Mouse (Mus musculus) embryonic facial prominence, embryonic 10.5 days (tissue): ENCODE data around the gene Wnt6. TPM values are rescaled to one million over a fixed set of nuclear protein-coding genes. Genes with fewer than 3 reads are reported as not detected.

Experiments used
- DNase-seq: peaks from one replicate; pipeline ENCODE4 v3.0.0-alpha.2; 2017; ENCODE audit warnings: low spot score
- H3K27ac ChIP-seq: fragments of 300-500 bp; sonication (generic); replicated peaks from 2 replicates; pipeline ENCODE4 v1.5.1; 2016; ENCODE audit warnings: mild to moderate bottlenecking
- H3K27me3 ChIP-seq: fragments of 300-500 bp; sonication (generic); replicated peaks from 2 replicates; pipeline ENCODE4 v1.6.1; 2016; ENCODE audit warnings: low read depth, mild to moderate bottlenecking; ENCODE audit not compliant: poor library complexity, severe bottlenecking
- H3K36me3 ChIP-seq: fragments of 300-500 bp; sonication (generic); replicated peaks from 2 replicates; pipeline ENCODE4 v1.6.1; 2016; ENCODE audit warnings: mild to moderate bottlenecking, moderate library complexity
- H3K4me1 ChIP-seq: fragments of 300-500 bp; sonication (generic); 2 replicates; pipeline ENCODE4 v1.6.1; 2016
- H3K4me3 ChIP-seq: fragments of 300-500 bp; sonication (generic); 2 replicates; pipeline ENCODE4 v1.5.1; 2016; ENCODE audit warnings: mild to moderate bottlenecking, moderate library complexity
- H3K9me3 ChIP-seq: fragments of 300-500 bp; sonication (generic); 2 replicates; pipeline ENCODE4 v1.6.1; 2016; ENCODE audit warnings: mild to moderate bottlenecking
- WGBS: fragments of 180-500 bp; shearing (Covaris S2); methylation state at CpG from one replicate; pipeline ENCODE4 v1.1.7; 2016; 5-methylcytosine and 5-hydroxymethylcytosine counted together
- polyA plus RNA-seq: library from polyadenylated mRNA; unstranded; fragments of >200 nt; fragmentation: Nextera tagmentation; extraction: Ambion mirVana; gene quantifications from 2 replicates; pipeline ENCODE4 v1.2.1, GENCODE M21; 2016

The Wnt6 gene
- 26.5 and 26.6 TPM in 2 replicates for polyA plus RNA-seq

- peak within 1 kb of the TSS; percentile 66 for H3K4me3 ChIP-seq
- H3K9me3 ChIP-seq, result no peaks in the 10 kb centered on the region
- no peak for DNase-seq
- peak within 1 kb of the TSS; percentile 72 for H3K27ac ChIP-seq
- H3K4me1 ChIP-seq, result peaks cover 61% of the 10 kb centered on the region
- WGBS, result 9% methylated on average over 7 of the region's 8 CpGs
- no peaks in the 10 kb centered on the region for H3K36me3 ChIP-seq
- peaks cover 100% of the 10 kb centered on the region for H3K27me3 ChIP-seq
Measured at GRCm38 (mm10) chr1:74771845-74771930, at the start of gene Wnt6. Wnt6 (plus strand) TSS chr1:74771892.

GRCm38 (mm10) chr1:74723748-74724147 is 47.9 kb upstream of the Wnt6 start:
- no peaks in the 10 kb centered on the region for H3K27me3 ChIP-seq
- no peaks in the 10 kb centered on the region for H3K9me3 ChIP-seq
- H3K4me3 ChIP-seq, result no peak overlapping the region
- 74% methylated on average over 2 of the region's 2 CpGs for WGBS
- peaks cover 19% of the 10 kb centered on the region for H3K4me1 ChIP-seq
- DNase-seq, result peak; percentile 42
- H3K27ac ChIP-seq, result no peak overlapping the region
- no peaks in the 10 kb centered on the region for H3K36me3 ChIP-seq

- DNase-seq, result no peak
- no peak overlapping the region for H3K4me3 ChIP-seq
- WGBS, result 81% methylated on average over 5 of the region's 5 CpGs
Measured at GRCm38 (mm10) chr1:74726114-74726513, 45.6 kb upstream of the Wnt6 start.

GRCm38 (mm10) chr1:74726674-74727073 is 45.0 kb upstream of the Wnt6 start:
- Histone ChIP-seq H3K4me1 (peaks cover 8% of the 10 kb centered on the region; the same call in 1 of the 2 replicates), H3K4me3 (no peak overlapping the region), H3K9me3 (no peaks in the 10 kb centered on the region), H3K36me3 (no peaks in the 10 kb centered on the region), H3K27ac (no peak overlapping the region), H3K27me3 (no peaks in the 10 kb centered on the region)
- 77% methylated on average over 5 of the region's 5 CpGs for WGBS
- no peak for DNase-seq

More at GRCm38 (mm10) chr1:74726114-74726513, 45.6 kb upstream of the Wnt6 start:
- peaks cover 10% of the 10 kb centered on the region; the same call in 1 of the 2 replicates for H3K4me1 ChIP-seq
- no peaks in the 10 kb centered on the region for H3K36me3 ChIP-seq
- H3K27me3 ChIP-seq, result no peaks in the 10 kb centered on the region
- H3K27ac ChIP-seq, result no peak overlapping the region
- H3K9me3 ChIP-seq, result no peaks in the 10 kb centered on the region

- Histone ChIP-seq H3K27me3 (no peaks in the 10 kb centered on the region), H3K27ac (no peak overlapping the region), H3K4me3 (no peak overlapping the region), H3K4me1 (peaks cover 7% of the 10 kb centered on the region; the same call in 1 of the 2 replicates), H3K36me3 (no peaks in the 10 kb centered on the region), H3K9me3 (no peaks in the 10 kb centered on the region)
- 76% methylated on average over 8 of the region's 8 CpGs for WGBS
- DNase-seq, result no peak
Measured at GRCm38 (mm10) chr1:74728446-74728845, 43.2 kb upstream of the Wnt6 start.

- 89% methylated on average over 12 of the region's 12 CpGs for WGBS
- no peak overlapping the region for H3K4me3 ChIP-seq
- peaks cover 20% of the 10 kb centered on the region; the same call in 1 of the 2 replicates for H3K36me3 ChIP-seq
- no peak overlapping the region for H3K27ac ChIP-seq
- DNase-seq, result no peak
- no peaks in the 10 kb centered on the region for H3K27me3 ChIP-seq
- peaks cover 3% of the 10 kb centered on the region; the same call in 1 of the 2 replicates for H3K4me1 ChIP-seq
- no peaks in the 10 kb centered on the region for H3K9me3 ChIP-seq
Measured at GRCm38 (mm10) chr1:74736977-74737376, 34.7 kb upstream of the Wnt6 start.

- H3K4me3 ChIP-seq, result no peak overlapping the region
- WGBS, result 93% methylated on average over 7 of the region's 7 CpGs
- no peaks in the 10 kb centered on the region for H3K9me3 ChIP-seq
- H3K4me1 ChIP-seq, result peaks cover 3% of the 10 kb centered on the region; the same call in 1 of the 2 replicates
- no peak overlapping the region for H3K27ac ChIP-seq
- H3K27me3 ChIP-seq, result no peaks in the 10 kb centered on the region
- peaks cover 20% of the 10 kb centered on the region; the same call in 1 of the 2 replicates for H3K36me3 ChIP-seq
- DNase-seq, result no peak
Measured at GRCm38 (mm10) chr1:74737500-74737899, 34.2 kb upstream of the Wnt6 start.

- H3K4me3 ChIP-seq, result no peak overlapping the region
- DNase-seq, result no peak
- no peak overlapping the region for H3K27ac ChIP-seq
- peaks cover 18% of the 10 kb centered on the region; the same call in 1 of the 2 replicates for H3K36me3 ChIP-seq
- H3K27me3 ChIP-seq, result no peaks in the 10 kb centered on the region; the same call in 1 of the 2 replicates
- H3K9me3 ChIP-seq, result no peaks in the 10 kb centered on the region
- H3K4me1 ChIP-seq, result no peaks in the 10 kb centered on the region
- 82% methylated on average over 7 of the region's 7 CpGs for WGBS
Measured at GRCm38 (mm10) chr1:74740846-74741245, 30.8 kb upstream of the Wnt6 start.

- Histone ChIP-seq H3K4me1 (peaks cover 11% of the 10 kb centered on the region), H3K4me3 (no peak overlapping the region), H3K27ac (no peak overlapping the region), H3K27me3 (peaks cover 50% of the 10 kb centered on the region), H3K9me3 (no peaks in the 10 kb centered on the region), H3K36me3 (no peaks in the 10 kb centered on the region)
- WGBS, result 72% methylated on average over 5 of the region's 5 CpGs
- no peak for DNase-seq
Measured at GRCm38 (mm10) chr1:74747335-74747734, 24.4 kb upstream of the Wnt6 start.

- 11% methylated on average over 30 of the region's 30 CpGs for WGBS
- Histone ChIP-seq H3K27me3 (peaks cover 50% of the 10 kb centered on the region), H3K9me3 (no peaks in the 10 kb centered on the region), H3K36me3 (no peaks in the 10 kb centered on the region), H3K4me1 (peaks cover 15% of the 10 kb centered on the region), H3K4me3 (peak within 1 kb of the TSS; percentile 48), H3K27ac (no peak within 1 kb of the TSS)
- DNase-seq, result peak; percentile 64
Measured at GRCm38 (mm10) chr1:74748643-74749271, 22.9 kb upstream of the Wnt6 start, which contains the start of gene Prkag3. Prkag3 (minus strand) TSS chr1:74749221.

GRCm38 (mm10) chr1:74749301-74749700 is 22.4 kb upstream of the Wnt6 start:
- H3K36me3 ChIP-seq, result no peaks in the 10 kb centered on the region
- H3K9me3 ChIP-seq, result no peaks in the 10 kb centered on the region
- 73% methylated on average over 7 of the region's 7 CpGs for WGBS
- H3K27ac ChIP-seq, result no peak overlapping the region
- H3K4me1 ChIP-seq, result peaks cover 20% of the 10 kb centered on the region
- DNase-seq, result no peak
- no peak overlapping the region for H3K4me3 ChIP-seq
- H3K27me3 ChIP-seq, result peaks cover 50% of the 10 kb centered on the region

GRCm38 (mm10) chr1:74750683-74751082 is 21.0 kb upstream of the Wnt6 start:
- no peak overlapping the region for H3K4me3 ChIP-seq
- no peaks in the 10 kb centered on the region for H3K36me3 ChIP-seq
- 81% methylated on average over 4 of the region's 4 CpGs for WGBS
- H3K27ac ChIP-seq, result no peak overlapping the region
- DNase-seq, result no peak
- H3K9me3 ChIP-seq, result no peaks in the 10 kb centered on the region
- peaks cover 50% of the 10 kb centered on the region for H3K27me3 ChIP-seq
- peaks cover 25% of the 10 kb centered on the region for H3K4me1 ChIP-seq

GRCm38 (mm10) chr1:74752150-74752549 is 19.5 kb upstream of the Wnt6 start:
- no peak for DNase-seq

More at GRCm38 (mm10) chr1:74752150-74752549, 19.5 kb upstream of the Wnt6 start:
- Histone ChIP-seq H3K4me3 (no peak overlapping the region), H3K27ac (no peak overlapping the region), H3K9me3 (no peaks in the 10 kb centered on the region), H3K36me3 (no peaks in the 10 kb centered on the region), H3K4me1 (peaks cover 25% of the 10 kb centered on the region), H3K27me3 (peaks cover 41% of the 10 kb centered on the region)
- WGBS, result 83% methylated on average over 8 of the region's 8 CpGs
